Mouse (Mus musculus) limb, embryonic 12.5 days (tissue): ENCODE results near the gene Tmem179b. TPM values are rescaled to one million over a fixed set of nuclear protein-coding genes. Genes with fewer than 3 reads are reported as not detected.
A peak's percentile ranks its signal among the peaks of the same experiment; 100 is the strongest.
"Not testable (repeated sequence)": the region's sequence is repeated elsewhere in the genome, so short reads cannot be mapped to it uniquely, and the experiment has no call there.

Experiments used
- ATAC-seq: fragments of 200-750 bp; cut with Nextera tagmentation; 2 replicates; pipeline ENCODE4 v1.8.0; 2017; ENCODE audit warnings: low read depth, moderate TSS enrichment; ENCODE audit not compliant: insufficient number of reproducible peaks, insufficient read depth, low FRiP score, low TSS enrichment
- H3K27ac ChIP-seq: fragments of 300-500 bp; sonication (generic); 2 replicates; pipeline ENCODE4 v1.5.1; 2016; ENCODE audit warnings: mild to moderate bottlenecking, moderate library complexity
- H3K27me3 ChIP-seq: fragments of 300-500 bp; sonication (generic); 2 replicates; pipeline ENCODE4 v1.6.1; 2016; ENCODE audit warnings: mild to moderate bottlenecking, moderate library complexity
- H3K36me3 ChIP-seq: fragments of 300-500 bp; sonication (generic); 2 replicates; pipeline ENCODE4 v1.6.1; 2016; ENCODE audit warnings: mild to moderate bottlenecking, moderate library complexity
- H3K4me1 ChIP-seq: fragments of 300-500 bp; sonication (generic); replicated peaks from 2 replicates; pipeline ENCODE4 v1.6.1; 2016
- H3K4me2 ChIP-seq: fragments of 300-500 bp; sonication (generic); 2 replicates; pipeline ENCODE4 v1.6.1; 2016; ENCODE audit warnings: mild to moderate bottlenecking, moderate library complexity
- H3K4me3 ChIP-seq: fragments of 300-500 bp; sonication (generic); replicated peaks from 2 replicates; pipeline ENCODE4 v1.5.1; 2016; ENCODE audit warnings: mild to moderate bottlenecking
- H3K9ac ChIP-seq: fragments of 300-500 bp; sonication (generic); replicated peaks from 2 replicates; pipeline ENCODE4 v1.6.1; 2016; ENCODE audit warnings: mild to moderate bottlenecking, moderate library complexity
- H3K9me3 ChIP-seq: fragments of 300-500 bp; sonication (generic); 2 replicates; pipeline ENCODE4 v1.6.1; 2016; ENCODE audit warnings: mild to moderate bottlenecking, moderate library complexity
- WGBS: fragments of 180-500 bp; shearing (Covaris S2); methylation state at CpG from one replicate; pipeline ENCODE4 v1.1.7; 2016; 5-methylcytosine and 5-hydroxymethylcytosine counted together
- polyA plus RNA-seq: library from polyadenylated mRNA; unstranded; fragments of >200 nt; fragmentation: Nextera tagmentation; extraction: Ambion mirVana; gene quantifications from 2 replicates; pipeline ENCODE4 v1.2.1, GENCODE M21; 2016

Tmem179b gene
- polyA plus RNA-seq, 1 experiment from 2014 or later: 50.2 TPM

DNA sequence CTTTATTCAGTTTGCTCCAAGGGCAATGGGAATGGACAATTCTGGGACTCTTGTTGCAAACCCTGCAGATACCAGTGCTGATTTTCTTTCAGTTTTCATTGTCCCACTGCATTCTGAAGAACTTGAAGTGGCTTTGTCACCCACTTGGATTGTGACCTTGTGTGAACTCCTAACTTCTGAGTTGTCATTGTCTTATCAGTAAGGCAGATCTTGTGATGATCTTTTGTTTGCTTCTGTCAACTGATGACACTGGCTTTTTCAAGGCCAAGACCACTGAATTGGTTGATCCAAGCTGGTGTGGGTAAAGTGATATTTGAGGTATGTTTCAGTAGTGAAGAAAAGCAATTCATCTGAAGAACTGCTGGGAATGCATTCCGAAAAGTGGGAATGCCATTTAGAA lies 28.9 kb downstream of the Tmem179b start:
- WGBS: 90% methylated on average over 1 of the region's 1 CpGs
- no peak for ATAC-seq
- Histone ChIP-seq H3K9ac (no peak overlapping the region), H3K4me1 (peaks cover 18% of the 10 kb centered on the region), H3K4me3 (no peak overlapping the region), H3K4me2 (no peak overlapping the region), H3K36me3 (peaks cover 80% of the 10 kb centered on the region), H3K9me3 (no peaks in the 10 kb centered on the region), H3K27me3 (no peaks in the 10 kb centered on the region), H3K27ac (no peak overlapping the region)

- H3K9me3 ChIP-seq: no peaks in the 10 kb centered on the region
- H3K27ac ChIP-seq: peak overlapping the region; percentile 96
- WGBS: 15% methylated on average over 14 of the region's 14 CpGs
- peak overlapping the region; percentile 95 for H3K4me3 ChIP-seq
- H3K36me3 ChIP-seq: peaks cover 78% of the 10 kb centered on the region
- H3K4me2 ChIP-seq: peak overlapping the region; percentile 98
- H3K9ac ChIP-seq: peak overlapping the region; percentile 95
- ATAC-seq: no peak
- no peaks in the 10 kb centered on the region for H3K27me3 ChIP-seq
- H3K4me1 ChIP-seq: peaks cover 21% of the 10 kb centered on the region
Measured at GRCm38 (mm10) chr19:8742176-8742575, 32.1 kb downstream of the Tmem179b start.

DNA sequence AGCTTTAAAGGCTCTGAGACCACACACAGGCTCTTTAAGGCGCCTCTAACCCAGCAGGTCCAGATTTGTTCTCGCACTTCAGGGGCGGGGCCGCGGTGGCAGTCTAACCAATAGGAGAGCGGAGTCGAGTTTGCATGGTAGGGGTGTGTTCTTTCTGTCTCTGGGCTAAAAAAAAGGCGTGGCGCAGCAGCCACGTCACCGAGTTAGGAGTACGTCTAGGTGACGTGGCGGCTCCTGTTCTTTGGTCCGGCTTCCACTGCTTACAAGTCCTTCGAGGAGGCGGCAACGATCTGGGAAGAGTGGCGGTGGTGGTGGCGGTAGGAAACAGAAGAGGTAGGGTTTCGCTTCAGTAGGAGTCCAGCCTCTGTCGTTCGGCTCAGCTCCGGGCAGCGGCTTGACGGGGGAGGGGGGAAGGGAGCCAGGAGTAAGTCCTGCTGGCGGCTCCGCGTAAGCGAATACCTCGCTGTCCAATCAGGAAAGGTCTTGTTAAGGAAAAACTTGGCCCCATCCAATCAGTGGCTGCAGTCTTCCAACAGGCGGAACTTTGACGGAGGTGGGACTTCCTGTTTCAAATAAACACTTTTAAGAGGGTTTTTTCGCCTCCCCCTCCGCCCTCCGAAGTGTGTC lies 32.9 kb downstream of the Tmem179b start, which contains the start of gene Stx5a:
Gene Stx5a (plus strand): TSS at position 171 of the 627 bp plus-strand sequence.
- peak within 1 kb of the TSS; percentile 96 for H3K27ac ChIP-seq
- peak within 1 kb of the TSS; percentile 95 for H3K4me3 ChIP-seq
- H3K9ac ChIP-seq: peak within 1 kb of the TSS; percentile 95
- H3K4me2 ChIP-seq: peak within 1 kb of the TSS; percentile 98
- peaks cover 70% of the 10 kb centered on the region for H3K36me3 ChIP-seq
- peaks cover 21% of the 10 kb centered on the region for H3K4me1 ChIP-seq
- no peaks in the 10 kb centered on the region for H3K27me3 ChIP-seq
- under 1% methylated on average over 36 of the region's 36 CpGs for WGBS
- H3K9me3 ChIP-seq: no peaks in the 10 kb centered on the region
- peak; percentile 95 for ATAC-seq

DNA sequence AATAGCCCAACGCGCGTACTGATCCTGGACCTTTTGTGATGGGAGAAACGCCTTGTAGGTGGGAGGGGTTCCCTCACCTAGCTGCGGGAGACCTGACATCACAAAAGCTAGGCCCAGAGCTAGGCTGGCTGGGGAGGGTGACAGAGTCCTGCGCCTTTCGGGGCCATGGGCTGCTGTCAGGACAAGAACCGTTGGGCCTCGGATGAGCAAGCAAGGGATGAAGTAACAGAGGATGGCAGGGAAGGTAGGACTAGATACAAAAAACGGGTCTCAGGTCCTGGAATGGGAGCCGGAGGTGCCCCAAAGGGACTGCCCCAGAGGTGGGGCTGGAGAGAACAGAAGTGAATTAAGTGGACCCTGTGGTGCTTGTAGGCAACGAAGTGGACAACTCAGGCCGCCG lies 33.7 kb downstream of the Tmem179b start, which contains the start of gene 1700092M07Rik:
Gene 1700092M07Rik (plus strand): TSS at position 116 of the 400 bp plus-strand sequence.
- WGBS: 67% methylated on average over 14 of the region's 14 CpGs
- Histone ChIP-seq H3K4me1 (peaks cover 21% of the 10 kb centered on the region), H3K4me2 (peak within 1 kb of the TSS; percentile 98), H3K27ac (peak within 1 kb of the TSS; percentile 96), H3K9ac (peak within 1 kb of the TSS; percentile 95), H3K9me3 (no peaks in the 10 kb centered on the region), H3K4me3 (peak within 1 kb of the TSS; percentile 95), H3K27me3 (no peaks in the 10 kb centered on the region), H3K36me3 (peaks cover 62% of the 10 kb centered on the region)
- no peak for ATAC-seq

- 91% methylated on average over 6 of the region's 6 CpGs for WGBS
- Histone ChIP-seq H3K9me3 (no peaks in the 10 kb centered on the region), H3K9ac (no peak overlapping the region), H3K4me1 (peaks cover 23% of the 10 kb centered on the region), H3K27ac (no peak overlapping the region), H3K27me3 (no peaks in the 10 kb centered on the region), H3K4me3 (no peak overlapping the region), H3K36me3 (peaks cover 53% of the 10 kb centered on the region), H3K4me2 (no peak overlapping the region)
- ATAC-seq: no peak
Measured at GRCm38 (mm10) chr19:8739646-8740045, 34.6 kb downstream of the Tmem179b start.

- peaks cover 45% of the 10 kb centered on the region for H3K36me3 ChIP-seq
- no peak overlapping the region for H3K9ac ChIP-seq
- H3K27ac ChIP-seq: no peak overlapping the region
- H3K4me3 ChIP-seq: no peak overlapping the region
- ATAC-seq: no peak
- WGBS: 89% methylated on average over 7 of the region's 7 CpGs
- no peaks in the 10 kb centered on the region for H3K27me3 ChIP-seq
- peaks cover 23% of the 10 kb centered on the region for H3K4me1 ChIP-seq
- H3K9me3 ChIP-seq: no peaks in the 10 kb centered on the region
- no peak overlapping the region for H3K4me2 ChIP-seq
Measured at GRCm38 (mm10) chr19:8738911-8739310, 35.4 kb downstream of the Tmem179b start.

GRCm38 (mm10) chr19:8736160-8736467 lies 38.2 kb downstream of the Tmem179b start:
- peak overlapping the region; percentile 89 for H3K4me3 ChIP-seq
- no peak for ATAC-seq
- peaks cover 12% of the 10 kb centered on the region for H3K4me1 ChIP-seq
- peak overlapping the region; percentile 84 for H3K4me2 ChIP-seq
- 3% methylated on average over 11 of the region's 11 CpGs for WGBS
- peaks cover 33% of the 10 kb centered on the region for H3K36me3 ChIP-seq
- peak overlapping the region; percentile 66; the same call in 1 of the 2 replicates for H3K27ac ChIP-seq
- H3K27me3 ChIP-seq: no peaks in the 10 kb centered on the region
- no peaks in the 10 kb centered on the region for H3K9me3 ChIP-seq
- peak overlapping the region; percentile 79 for H3K9ac ChIP-seq

GRCm38 (mm10) chr19:8735389-8736159 lies 38.7 kb downstream of the Tmem179b start, which contains the start of gene Wdr74:
Gene Wdr74 (plus strand): TSS chr19:8735827.
- H3K27ac ChIP-seq: peak within 1 kb of the TSS; percentile 66
- peak within 1 kb of the TSS; percentile 79 for H3K9ac ChIP-seq
- H3K4me1 ChIP-seq: peaks cover 8% of the 10 kb centered on the region
- ATAC-seq: peak; percentile 89
- H3K9me3 ChIP-seq: no peaks in the 10 kb centered on the region
- no peaks in the 10 kb centered on the region for H3K27me3 ChIP-seq
- H3K36me3 ChIP-seq: peaks cover 33% of the 10 kb centered on the region
- H3K4me3 ChIP-seq: peak within 1 kb of the TSS; percentile 89
- WGBS: under 1% methylated on average over 32 of the region's 32 CpGs
- peak within 1 kb of the TSS; percentile 84 for H3K4me2 ChIP-seq

GRCm38 (mm10) chr19:8734334-8734733 lies 39.9 kb downstream of the Tmem179b start:
- peaks cover 2% of the 10 kb centered on the region; the same call in 1 of the 2 replicates for H3K4me1 ChIP-seq
- ATAC-seq: no peak
- H3K4me3 ChIP-seq: no peak overlapping the region
- no peak overlapping the region for H3K9ac ChIP-seq
- WGBS: 72% methylated on average over 3 of the region's 3 CpGs
- H3K4me2 ChIP-seq: no peak overlapping the region
- no peaks in the 10 kb centered on the region for H3K9me3 ChIP-seq
- peaks cover 20% of the 10 kb centered on the region for H3K36me3 ChIP-seq
- no peaks in the 10 kb centered on the region for H3K27me3 ChIP-seq
- no peak overlapping the region for H3K27ac ChIP-seq

- 50% methylated on average over 3 of the region's 3 CpGs for WGBS
Measured at GRCm38 (mm10) chr19:8728335-8729099, 45.8 kb downstream of the Tmem179b start.

More at GRCm38 (mm10) chr19:8728335-8729099, 45.8 kb downstream of the Tmem179b start:
- not testable (repeated sequence) for H3K27ac ChIP-seq, H3K9ac ChIP-seq, H3K4me3 ChIP-seq, ATAC-seq, H3K27me3 ChIP-seq, H3K9me3 ChIP-seq, H3K4me2 ChIP-seq
- H3K4me1 ChIP-seq: peaks cover 12% of the 10 kb centered on the region
- H3K36me3 ChIP-seq: peaks cover 32% of the 10 kb centered on the region
